Mouse (Mus musculus): ENCODE measurements around the gene Gramd1b.
A peak's percentile ranks its signal among the peaks of the same experiment; 100 is the strongest.

Gene Gramd1b

DNA sequence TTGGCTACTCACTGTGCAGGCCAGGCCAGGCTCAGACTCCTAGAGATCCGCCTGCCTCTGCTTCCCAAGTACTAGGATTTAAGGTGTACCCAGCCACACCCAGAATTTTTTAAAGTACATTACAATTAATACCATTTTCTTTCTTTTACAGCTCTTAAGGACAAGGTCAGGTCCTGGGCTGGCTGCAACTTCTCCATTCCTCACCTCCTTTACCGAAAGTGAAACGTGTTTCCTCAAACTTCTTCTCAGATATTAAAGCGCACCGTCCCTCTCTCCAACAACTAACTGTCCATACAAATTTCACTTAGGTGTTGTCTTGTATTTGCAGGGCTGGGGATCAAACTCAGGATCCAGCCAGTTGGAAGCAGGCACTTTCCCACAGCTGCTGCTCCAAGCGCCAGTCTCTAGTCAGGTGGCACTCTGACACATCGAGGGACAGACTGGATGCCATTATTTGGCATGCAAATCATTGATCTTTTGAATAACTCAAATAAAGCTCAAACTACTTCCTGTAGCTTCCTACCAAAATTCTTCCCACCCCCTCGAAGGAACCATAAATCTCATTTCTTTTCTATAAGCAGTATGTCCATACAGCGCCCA is 188.0 kb downstream of the Gramd1b start:
- DNase-seq (ENCODE audit: inconsistent age in 2 of 2, low spot score in 1 of 2): peak in 1 of 2 experiments; percentile 55

DNA sequence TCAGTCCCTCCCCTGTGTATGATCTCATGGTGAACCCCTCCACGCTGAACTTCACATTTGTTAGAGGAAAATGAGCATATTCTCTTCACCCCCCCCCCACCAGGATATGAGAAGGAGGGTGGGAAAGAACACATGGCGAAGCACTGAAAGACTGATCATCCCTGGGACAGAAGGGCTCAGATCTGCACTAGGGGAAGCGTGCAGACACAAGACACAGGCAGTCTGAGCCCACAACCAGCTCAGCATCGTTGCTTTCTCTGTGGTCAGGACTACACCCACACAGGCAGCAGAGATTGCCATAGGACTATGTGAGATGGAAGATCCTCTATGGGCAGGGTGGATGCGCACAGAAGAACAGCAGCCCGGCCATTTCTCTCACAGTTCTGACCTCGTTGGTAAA is 189.1 kb downstream of the Gramd1b start:
- DNase-seq (ENCODE audit: inconsistent age in 2 of 2, low spot score in 1 of 2): peak in 1 of 2 experiments; percentile 55

DNA sequence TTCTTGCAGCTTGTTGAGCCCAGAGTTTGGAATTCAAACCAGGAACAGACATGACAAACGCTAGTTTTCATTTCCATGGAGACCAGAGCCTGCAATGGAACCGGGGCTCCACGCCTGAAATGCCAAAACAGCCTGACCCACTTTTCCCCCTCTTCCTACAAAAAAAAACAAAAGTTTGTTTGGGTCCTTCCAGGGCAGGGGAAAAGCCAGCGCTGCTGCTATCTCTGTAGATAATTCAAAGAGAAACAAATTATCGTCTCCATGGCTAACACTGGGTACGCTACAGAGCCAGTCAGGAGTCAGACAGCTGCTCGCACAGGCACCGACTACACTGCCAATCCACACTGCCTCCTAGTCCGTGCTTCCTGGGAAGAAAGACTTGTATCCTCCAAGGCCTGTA is 191.6 kb downstream of the Gramd1b start:
- DNase-seq (ENCODE audit: inconsistent age in 2 of 2, low spot score in 1 of 2): peak in 1 of 2 experiments; percentile 43

DNA sequence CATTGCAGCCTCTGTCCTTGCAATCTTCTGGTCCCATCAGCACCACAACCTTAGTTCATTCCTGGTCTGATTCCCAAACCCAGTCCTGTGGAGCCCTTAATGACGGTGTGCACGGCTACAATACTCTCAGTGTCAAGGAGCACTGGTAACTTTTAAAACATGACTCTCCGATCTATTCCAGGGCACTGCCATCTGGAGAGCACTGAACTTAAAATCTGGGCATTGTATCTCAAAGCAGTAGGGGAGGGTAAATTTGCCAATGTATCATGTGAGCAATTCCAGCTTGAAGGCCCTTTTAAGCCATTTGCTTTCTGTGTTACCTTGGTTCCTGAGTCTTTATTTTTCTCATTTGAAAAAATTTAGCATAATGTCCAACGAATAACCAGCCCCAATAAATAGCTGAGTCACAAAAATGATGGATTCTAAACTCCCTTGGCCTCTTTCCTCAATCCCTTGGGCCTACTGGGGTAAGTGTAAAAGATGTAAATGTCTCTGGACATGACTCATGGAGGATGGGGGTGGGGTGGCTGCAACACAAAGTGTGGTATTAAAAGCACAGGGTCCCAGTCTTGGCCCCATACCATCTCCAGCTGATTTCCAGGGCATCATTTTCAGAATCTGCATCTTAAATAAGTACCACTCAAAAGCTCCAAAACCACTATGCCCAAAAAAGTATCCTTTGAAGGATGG is 193.9 kb downstream of the Gramd1b start:
- peak in 1 of 2 experiments; percentile 46 for DNase-seq (ENCODE audit: inconsistent age in 2 of 2, low spot score in 1 of 2)

DNA sequence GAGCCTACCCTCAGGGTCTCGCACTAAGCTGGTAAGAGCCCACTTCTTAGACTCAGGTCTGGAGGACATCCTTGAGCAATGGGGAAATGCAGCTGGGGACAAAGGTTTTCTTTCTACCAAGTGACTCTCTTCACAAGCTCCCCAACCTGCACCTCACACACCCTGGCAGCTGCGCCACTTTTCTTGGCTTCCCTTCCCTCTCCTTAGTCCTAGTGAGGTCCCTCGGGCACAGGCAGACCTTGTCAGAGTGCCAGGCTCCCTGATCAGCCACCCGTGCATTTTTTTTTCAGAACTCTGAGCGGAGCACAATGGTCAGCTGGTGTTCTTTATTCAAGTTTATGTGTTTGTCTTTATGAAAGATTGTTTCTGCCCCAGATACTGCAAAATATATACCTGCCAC is 194.5 kb downstream of the Gramd1b start:
- peak in 1 of 2 experiments; percentile 83 for DNase-seq (ENCODE audit: inconsistent age in 2 of 2, low spot score in 1 of 2)

DNA sequence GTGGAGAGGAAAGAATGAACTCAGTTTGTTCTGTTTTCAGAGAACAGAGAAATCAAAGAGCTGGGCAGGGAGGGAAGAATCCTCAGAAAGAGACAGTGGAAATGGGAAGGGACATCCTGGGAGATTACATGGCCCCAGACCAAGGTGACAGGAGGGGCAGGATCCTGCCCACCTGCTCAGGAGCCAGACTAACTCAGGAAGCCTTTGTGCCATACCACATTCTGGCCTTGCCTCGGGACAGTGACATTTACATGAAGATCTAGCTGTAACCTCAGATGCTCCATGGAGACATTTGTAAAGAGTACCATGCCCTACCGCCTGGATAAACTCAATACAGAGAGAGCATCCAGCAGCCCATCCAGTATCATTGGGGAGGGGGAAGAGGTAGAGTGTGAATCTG is 196.6 kb downstream of the Gramd1b start:
- DNase-seq (ENCODE audit: inconsistent age in 2 of 2, low spot score in 1 of 2): no peak

DNA sequence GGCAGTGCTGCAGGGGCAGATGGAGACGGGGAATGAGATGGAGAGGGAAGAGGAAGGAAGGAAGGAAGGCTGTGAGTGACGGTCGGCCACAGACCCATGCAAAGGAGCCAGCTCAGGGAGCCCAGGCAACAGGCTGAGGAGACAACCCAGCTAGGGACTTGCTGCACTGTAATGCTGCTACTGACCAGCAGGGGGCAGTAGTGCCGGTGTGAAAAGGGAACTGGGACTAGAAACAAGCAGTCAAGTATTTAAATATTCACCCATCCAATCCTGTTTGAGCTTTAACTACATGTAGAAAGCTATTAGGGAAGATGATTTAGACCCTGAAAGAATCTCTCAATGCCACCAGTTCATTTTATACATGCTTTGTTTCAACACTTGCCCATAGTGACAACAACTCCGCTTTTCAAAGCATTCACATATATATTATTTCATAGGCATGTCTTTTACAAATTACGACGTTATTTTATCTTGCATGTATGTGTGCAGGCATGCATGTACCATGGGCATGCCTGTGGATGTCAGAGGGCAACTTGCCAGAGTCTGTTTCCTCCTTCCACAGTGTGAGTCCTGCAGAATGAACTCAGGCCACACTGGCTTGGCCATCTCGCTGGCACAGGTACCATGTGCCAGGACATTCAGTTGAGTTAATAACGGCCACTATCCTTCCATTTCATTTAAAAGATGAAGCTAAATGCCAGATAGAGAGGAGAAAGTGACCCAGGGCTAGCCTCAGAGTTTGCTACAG is 197.4 kb downstream of the Gramd1b start:
- DNase-seq (ENCODE audit: inconsistent age in 2 of 2, low spot score in 1 of 2): peak in 1 of 2 experiments; percentile 72

DNA sequence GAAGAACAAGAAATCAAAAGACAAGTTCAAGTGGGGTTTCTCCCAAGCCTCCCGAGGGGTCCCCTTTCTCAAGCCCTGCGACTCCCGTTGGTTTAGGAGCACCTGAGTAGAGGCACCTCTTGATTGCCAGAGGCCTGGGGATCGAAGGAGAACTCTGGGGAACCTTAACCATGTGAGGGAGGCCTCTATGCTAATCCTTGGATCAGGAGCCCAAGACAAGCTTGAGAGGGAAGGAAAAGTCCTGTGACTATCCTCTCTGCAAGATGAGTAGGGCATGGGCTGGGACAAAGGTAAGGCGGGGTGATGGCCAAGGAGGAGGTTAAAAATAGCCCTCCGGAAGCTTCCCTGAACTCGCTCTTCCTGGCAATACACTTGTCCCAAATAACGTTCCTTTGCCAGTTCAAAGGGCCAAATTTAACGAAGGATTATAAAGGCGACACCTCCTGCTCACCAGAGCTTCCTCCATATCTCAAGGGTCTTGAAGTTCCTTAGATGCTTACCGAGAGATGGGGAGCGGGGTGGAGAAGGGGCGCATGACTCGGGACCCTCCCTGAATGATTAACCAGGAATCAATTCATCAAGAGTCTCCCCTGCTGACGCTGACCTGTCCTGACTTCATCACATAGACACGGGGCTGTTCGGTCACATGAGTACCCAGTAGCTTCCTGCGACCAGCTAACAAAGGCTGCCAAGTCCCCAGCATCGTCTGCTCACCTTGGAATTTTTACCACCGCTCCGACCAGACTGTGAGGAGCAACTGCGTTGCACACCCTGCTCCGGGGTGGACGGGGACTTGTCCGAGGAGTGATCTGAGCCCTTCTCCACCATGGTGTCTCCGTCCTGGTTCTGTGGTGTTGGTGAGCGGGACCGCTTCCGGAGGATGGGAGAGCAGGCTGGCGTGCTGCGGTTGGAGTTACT is 198.2 kb downstream of the Gramd1b start:
- peak in 1 of 2 experiments; percentile 54 for DNase-seq (ENCODE audit: inconsistent age in 2 of 2, low spot score in 1 of 2)

DNA sequence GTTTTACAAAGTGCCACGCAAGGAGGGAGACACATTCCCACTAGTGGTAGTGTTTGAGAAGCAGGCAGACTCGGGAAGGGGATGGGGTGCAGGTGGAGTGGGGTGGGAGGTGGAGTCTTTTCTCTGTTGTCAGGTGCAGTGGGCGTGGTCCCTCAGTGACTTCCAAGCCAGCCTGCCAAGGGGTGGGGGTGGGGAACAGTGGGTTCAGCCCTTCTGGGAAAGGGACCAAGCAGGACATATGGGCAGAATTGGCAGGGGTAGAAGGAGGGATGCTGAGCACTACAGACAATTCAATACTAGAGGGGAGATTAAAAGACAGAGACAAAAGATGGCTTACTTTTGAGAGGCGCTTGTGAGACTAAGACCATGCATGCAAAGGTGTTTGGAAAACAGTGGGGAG is 198.9 kb downstream of the Gramd1b start:
- peak in 1 of 2 experiments; percentile 53 for DNase-seq (ENCODE audit: inconsistent age in 2 of 2, low spot score in 1 of 2)

DNA sequence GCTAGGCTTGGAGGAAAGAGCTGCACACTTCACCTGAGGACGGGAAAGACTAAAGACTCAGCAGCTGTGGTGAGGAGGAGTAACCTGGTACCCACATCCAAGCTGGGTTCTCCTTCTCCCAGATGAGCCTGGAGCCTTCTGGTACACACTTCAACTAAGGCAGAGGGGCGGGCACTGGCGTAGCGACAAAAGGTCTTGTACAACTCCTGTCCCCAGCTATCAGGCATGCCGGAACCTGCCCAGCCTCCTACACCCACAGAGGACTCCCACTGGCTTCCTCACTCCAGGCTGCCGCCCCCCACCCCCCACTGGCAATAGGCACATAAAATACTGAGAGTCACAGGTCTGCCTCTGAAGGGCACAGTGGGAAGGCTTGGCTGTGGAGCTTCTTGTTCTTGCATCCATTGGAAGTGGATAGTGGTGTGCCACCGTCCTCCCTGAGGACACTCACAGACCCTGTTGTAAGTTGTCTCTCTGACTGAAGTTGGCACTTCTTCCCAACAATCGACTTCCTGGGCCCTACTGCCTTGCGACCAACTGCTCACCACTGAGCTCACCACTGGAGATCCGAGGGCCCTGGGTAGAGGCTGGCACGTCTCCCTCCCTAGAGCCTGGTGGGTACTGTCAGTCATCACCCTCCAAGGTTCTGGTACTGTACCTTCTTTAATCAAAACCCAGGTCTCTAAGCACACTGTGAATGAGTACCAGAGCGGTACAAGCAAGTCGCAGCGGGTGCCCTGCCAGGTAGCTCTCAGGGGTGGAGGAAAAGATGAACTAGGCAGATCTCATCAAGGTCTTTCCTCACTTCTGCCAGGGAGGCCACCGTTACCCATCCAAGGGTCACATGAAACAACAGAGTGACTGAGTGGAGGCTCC is 199.5 kb downstream of the Gramd1b start:
- peak in 1 of 2 experiments; percentile 55 for DNase-seq (ENCODE audit: inconsistent age in 2 of 2, low spot score in 1 of 2)

DNA sequence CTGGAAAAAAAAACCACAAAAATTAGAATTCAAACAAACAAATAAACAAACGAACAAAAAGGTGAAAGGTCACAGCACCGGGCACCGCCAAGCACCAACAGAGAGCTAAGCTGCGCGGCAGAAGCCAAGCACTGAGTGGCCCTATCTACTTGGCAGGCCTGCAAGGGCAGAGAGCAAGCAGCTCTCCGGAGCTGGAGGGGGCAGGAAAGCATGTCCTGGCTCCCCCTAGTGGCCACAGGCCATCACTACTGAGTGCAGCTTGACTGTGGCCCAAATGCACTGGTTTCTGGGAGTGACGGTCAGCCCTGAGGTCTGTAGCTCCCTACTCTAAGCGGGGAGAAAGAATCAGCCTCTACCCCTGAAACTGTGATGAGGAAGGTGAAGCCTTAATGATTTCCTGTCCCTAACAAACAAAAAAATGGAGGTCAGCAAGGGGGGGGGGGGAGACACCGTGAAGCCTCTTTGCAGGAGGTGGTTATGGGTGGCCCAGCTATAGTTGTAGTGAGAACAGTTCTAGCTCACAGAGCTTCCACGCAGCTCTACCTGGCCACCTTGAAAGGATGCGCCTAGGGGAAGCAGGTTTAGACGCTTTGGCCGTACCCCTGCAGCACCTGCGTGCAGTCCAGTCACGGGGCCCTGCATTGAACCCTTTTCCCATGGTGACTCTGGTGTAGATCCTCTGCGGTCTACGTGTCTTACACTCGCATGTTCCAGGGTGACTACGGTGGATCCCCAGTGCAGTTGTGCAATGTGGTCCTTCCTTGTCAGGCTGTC is 200.4 kb downstream of the Gramd1b start:
- peak in 1 of 2 experiments; percentile 93 for DNase-seq (ENCODE audit: inconsistent age in 2 of 2, low spot score in 1 of 2)

DNA sequence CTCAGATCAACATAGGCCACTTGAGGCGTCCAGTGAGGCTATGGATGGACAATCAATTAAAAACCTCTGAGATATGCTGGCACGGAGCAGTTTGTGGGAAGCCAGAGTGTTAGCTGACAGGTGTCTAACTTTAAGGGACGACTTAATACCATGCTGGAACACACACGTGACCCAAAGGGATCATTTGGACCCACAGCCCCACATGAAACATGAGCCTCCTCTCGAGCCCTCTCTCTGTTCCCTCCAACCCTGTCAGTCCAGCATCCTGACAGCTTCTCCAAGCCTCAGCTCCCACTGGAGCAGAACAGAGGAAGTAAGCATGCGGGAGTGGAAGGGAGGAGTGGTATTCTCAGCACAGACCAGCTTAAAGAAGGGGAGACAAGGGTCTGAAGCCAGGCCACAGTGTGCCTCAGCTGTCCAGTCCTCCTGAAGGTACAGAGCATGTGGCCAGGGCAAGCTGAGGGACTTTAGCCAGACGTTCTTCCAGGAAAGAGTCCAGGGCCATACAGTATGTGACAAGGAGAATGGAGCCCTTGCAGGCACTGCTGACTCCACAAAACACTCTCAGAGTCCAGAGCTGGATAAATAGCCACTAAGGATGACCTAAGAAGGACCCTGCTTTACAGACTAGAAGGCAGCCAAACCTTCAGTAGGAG is 204.8 kb downstream of the Gramd1b start:
- peak in 1 of 2 experiments; percentile 51 for DNase-seq (ENCODE audit: inconsistent age in 2 of 2, low spot score in 1 of 2)

DNA sequence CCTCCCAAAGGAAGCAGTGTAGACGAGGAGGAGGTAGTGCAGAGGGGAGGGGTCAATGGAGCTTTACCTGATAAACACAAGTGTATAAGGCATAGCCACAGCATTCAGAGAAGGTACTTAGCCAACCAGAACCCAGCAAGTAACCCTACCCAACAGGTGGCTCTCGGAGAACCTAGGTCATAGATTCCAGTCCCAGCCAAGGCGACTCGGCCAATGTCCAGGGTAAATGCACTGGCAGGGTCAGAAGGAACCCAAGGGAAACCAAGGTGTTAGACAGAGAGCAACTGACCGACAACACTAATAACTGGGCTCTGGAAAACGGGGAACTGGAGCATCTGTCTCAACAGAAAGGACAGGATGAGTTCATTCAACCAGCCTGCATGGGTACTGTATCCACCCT is 206.4 kb downstream of the Gramd1b start:
- DNase-seq (ENCODE audit: inconsistent age in 2 of 2, low spot score in 1 of 2): peak in 1 of 2 experiments; percentile 53

DNA sequence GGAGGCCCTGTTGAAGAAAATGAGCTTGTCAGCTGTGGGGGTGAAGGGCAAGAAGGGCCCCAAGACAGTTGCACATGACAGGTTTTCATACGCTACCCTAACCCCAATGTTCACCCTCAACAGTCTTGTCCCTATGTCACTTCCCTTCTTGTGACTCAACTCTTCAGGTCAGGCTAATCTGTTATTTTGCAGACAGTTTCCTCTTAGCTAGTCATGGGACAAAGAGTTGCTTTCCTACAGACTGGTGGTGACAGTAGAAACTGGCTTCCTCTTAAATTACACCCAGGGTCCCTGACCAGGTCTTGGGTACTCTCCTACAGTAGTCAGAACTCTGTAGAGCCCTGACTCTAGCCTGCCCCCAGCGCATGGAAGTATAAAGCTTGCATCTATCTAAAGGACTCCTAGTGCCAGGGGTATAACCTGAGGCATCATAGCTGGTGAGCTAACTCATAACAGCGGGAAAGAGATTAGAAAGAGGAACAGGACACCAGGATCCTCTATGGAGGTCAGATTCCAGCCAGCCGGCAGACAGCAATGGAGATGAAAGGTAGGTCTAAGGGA is 206.9 kb downstream of the Gramd1b start:
- DNase-seq (ENCODE audit: inconsistent age in 2 of 2, low spot score in 1 of 2): no peak

DNA sequence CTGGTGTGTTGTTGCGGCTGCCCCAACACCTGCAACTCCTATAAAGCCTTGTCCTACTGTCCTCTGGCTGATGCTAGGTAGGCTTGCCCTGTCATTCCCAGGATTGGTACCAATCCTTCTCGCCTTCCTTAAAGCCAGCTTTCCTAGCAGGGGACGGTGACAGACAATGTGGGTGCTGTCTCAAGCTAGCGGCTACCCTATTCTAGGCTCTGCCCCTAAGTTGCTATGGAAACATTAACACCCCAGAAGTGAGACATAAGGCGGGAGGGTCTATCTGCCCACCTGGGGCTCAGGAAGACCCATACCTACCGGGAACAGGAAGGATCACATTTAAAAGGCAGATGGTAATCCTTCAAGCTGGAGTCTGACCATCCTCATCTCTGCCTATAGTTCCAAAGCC is 207.4 kb downstream of the Gramd1b start:
- DNase-seq (ENCODE audit: inconsistent age in 2 of 2, low spot score in 1 of 2): peak in 1 of 2 experiments; percentile 54

DNA sequence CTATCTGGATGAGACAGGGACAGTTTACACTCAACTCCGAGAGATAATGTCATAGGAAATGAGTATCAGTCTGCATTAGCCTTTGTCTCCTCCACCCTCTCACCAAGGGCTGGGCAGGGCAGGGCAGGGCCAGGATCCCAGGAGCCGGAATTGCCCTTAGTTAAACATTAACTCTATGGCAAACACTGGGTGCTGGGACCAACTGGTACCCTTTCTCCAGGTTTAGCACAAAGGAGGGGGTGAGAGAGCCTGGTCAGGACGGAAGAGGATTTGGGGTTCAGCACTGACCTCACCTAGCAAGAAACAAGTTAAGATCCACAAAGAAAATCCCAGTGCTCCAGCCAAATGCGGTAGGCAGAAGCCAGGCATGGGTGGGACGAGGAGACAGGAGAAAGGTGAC is 208.0 kb downstream of the Gramd1b start:
- DNase-seq (ENCODE audit: inconsistent age in 2 of 2, low spot score in 1 of 2): peak in 1 of 2 experiments; percentile 52

DNA sequence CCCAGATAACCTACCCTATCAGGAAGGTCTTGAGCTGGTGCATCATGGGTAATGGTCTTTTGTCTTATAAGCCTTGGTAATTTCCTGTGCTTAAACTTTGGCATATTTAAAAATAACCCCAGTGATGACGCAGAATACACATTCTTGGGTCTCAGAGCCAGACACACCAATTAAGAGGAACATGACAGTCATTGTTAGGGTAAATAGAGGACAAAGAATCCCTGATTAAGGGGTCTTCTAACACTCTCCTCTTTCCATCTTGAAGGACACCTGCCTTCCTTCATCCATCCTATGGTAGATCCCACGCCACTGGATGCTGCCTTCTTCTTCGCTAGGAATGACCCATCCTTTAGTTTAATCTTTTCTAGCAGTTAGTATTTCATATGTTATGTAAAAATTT is 208.8 kb downstream of the Gramd1b start:
- DNase-seq (ENCODE audit: inconsistent age in 2 of 2, low spot score in 1 of 2): peak in 1 of 2 experiments; percentile 53

DNA sequence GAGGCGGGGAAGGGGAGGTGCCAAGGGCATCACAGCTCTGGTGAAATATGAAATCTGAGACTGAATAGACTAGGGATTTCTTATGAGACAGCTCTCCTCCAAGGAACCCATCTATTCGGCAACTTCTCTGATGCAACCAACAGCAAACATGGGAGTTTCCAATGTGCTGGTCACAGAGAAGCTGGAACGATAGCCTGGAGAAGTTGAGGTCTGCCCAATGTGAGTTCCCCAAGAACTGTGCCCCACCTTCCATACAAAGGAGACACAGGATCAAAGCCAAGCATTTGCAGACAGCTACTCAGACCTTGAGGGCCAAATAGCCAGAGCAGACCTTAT is 209.5 kb downstream of the Gramd1b start:
- no peak for DNase-seq (ENCODE audit: inconsistent age in 2 of 2, low spot score in 1 of 2)

All from adrenal gland, adult (tissue).